Mouse (Mus musculus) spleen, adult 2 months (tissue): ENCODE data around the gene Plcxd2.

ENCODE experiments used
- CTCF ChIP-seq: fragments of 200-500 bp; IDR thresholded peaks from 2 replicates; pipeline ENCODE4 v1.5.1; 2011; ENCODE audit warnings: mild to moderate bottlenecking, inconsistent platforms; ENCODE audit not compliant: insufficient read depth, insufficient read length, insufficient replicate concordance; ENCODE audit errors: extremely low read depth
- POLR2A ChIP-seq: fragments of 200-500 bp; IDR thresholded peaks from 2 replicates; pipeline ENCODE4 v1.6.1; 2011; ENCODE audit warnings: low read depth, low read length, inconsistent platforms

GRCm38 (mm10) chr16:45922546-45923229, 87.3 kb downstream of the Plcxd2 start:
- TF ChIP-seq CTCF (no peak), POLR2A (no peak)
